Mouse (Mus musculus): ENCODE measurements around the gene Peli3. TPM values are rescaled to one million over a fixed set of nuclear protein-coding genes. Genes with fewer than 3 reads are reported as not detected.

Gene Peli3
- polyA plus RNA-seq, 1 experiment from 2014 or later = 1.4 TPM

GRCm38 (mm10) chr19:4899888-4900287, 43.0 kb downstream of the Peli3 start:
- Histone ChIP-seq H3K9me3 (no peaks in the 10 kb centered on the region), H3K36me3 (replicated peaks) (peaks cover 59% of the 10 kb centered on the region), H3K4me3 (no peak overlapping the region), H3K27me3 (ENCODE audit: poor library complexity, severe bottlenecking) (no peaks in the 10 kb centered on the region), H3K27ac (no peak overlapping the region), H3K4me1 (no peaks in the 10 kb centered on the region)
- no peak for DNase-seq (ENCODE audit: extremely low spot score, low spot score)
- WGBS = 84% methylated on average over 3 of the region's 3 CpGs

DNA sequence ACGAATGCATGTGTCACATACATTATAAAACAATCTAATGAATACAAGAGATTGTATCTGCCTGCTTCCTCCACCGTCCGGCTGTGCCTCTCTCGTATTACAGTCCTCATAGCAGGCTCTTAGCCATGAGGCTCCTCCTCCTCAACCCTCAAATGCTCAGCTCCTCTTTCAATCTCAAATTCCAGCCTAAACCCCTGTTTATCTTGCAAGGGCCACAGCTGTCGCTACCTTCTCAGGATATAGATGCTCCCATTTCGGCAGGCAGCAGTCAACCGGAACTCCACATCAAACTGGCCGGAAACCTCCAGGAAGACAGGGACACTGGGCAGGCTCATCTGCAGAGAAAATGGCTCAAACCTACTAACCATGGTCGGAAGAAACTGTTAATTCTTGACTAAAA, 44.0 kb downstream of the Peli3 start:
- H3K27ac ChIP-seq = no peak overlapping the region
- peaks cover 59% of the 10 kb centered on the region for H3K36me3 ChIP-seq (replicated peaks)
- H3K27me3 ChIP-seq (ENCODE audit: poor library complexity, severe bottlenecking) = no peaks in the 10 kb centered on the region
- H3K4me1 ChIP-seq = no peaks in the 10 kb centered on the region
- 85% methylated on average over 9 of the region's 9 CpGs for WGBS
- no peak overlapping the region for H3K4me3 ChIP-seq
- no peak for DNase-seq (ENCODE audit: extremely low spot score, low spot score)
- H3K9me3 ChIP-seq = no peaks in the 10 kb centered on the region

- Histone ChIP-seq H3K9me3 (no peaks in the 10 kb centered on the region), H3K27me3 (ENCODE audit: poor library complexity, severe bottlenecking) (no peaks in the 10 kb centered on the region), H3K4me1 (no peaks in the 10 kb centered on the region), H3K27ac (no peak overlapping the region; the same call in 1 of the 2 replicates), H3K4me3 (no peak overlapping the region), H3K36me3 (replicated peaks) (peaks cover 48% of the 10 kb centered on the region)
- WGBS = 62% methylated on average over 21 of the region's 21 CpGs
- no peak for DNase-seq (ENCODE audit: extremely low spot score, low spot score)
These were observed 46.0 kb downstream of the Peli3 start for GRCm38 (mm10) chr19:4896780-4897520.

GRCm38 (mm10) chr19:4891798-4892197, 51.1 kb downstream of the Peli3 start:
- Histone ChIP-seq H3K4me1 (no peaks in the 10 kb centered on the region), H3K36me3 (replicated peaks) (peaks cover 44% of the 10 kb centered on the region), H3K4me3 (no peak overlapping the region), H3K27ac (no peak overlapping the region), H3K9me3 (no peaks in the 10 kb centered on the region), H3K27me3 (ENCODE audit: poor library complexity, severe bottlenecking) (no peaks in the 10 kb centered on the region)
- DNase-seq (ENCODE audit: extremely low spot score, low spot score) = no peak
- WGBS = 77% methylated on average over 3 of the region's 3 CpGs

DNA sequence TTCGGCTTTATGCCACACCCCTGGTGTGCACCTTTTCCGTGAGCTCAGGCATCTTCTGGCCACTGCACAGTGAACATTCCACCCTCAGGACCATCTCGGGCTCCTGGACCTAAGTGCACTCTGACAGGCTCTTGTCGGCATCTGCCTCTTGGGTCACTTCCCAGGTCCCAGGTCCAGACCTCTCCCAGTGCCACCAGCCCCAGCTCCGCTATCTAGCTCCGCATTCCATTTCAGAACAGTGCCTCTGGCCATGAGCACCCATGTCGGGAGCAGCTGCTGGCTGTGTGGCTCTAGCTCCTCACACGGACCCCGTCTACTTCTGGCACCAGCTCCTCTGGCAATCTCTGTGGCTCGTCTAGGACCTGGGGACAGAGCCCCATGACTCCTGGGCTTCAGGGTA, 53.1 kb downstream of the Peli3 start:
- Histone ChIP-seq H3K9me3 (no peaks in the 10 kb centered on the region), H3K36me3 (replicated peaks) (peaks cover 39% of the 10 kb centered on the region), H3K4me1 (no peaks in the 10 kb centered on the region), H3K27me3 (ENCODE audit: poor library complexity, severe bottlenecking) (no peaks in the 10 kb centered on the region), H3K4me3 (no peak overlapping the region), H3K27ac (no peak overlapping the region)
- DNase-seq (ENCODE audit: extremely low spot score, low spot score) = no peak
- WGBS = 90% methylated on average over 10 of the region's 10 CpGs

- DNase-seq (ENCODE audit: extremely low spot score, low spot score) = no peak
These were observed 59.0 kb downstream of the Peli3 start for GRCm38 (mm10) chr19:4883961-4884360.

More at GRCm38 (mm10) chr19:4883961-4884360, 59.0 kb downstream of the Peli3 start:
- H3K27ac ChIP-seq = no peak overlapping the region
- WGBS = 88% methylated on average over 4 of the region's 4 CpGs
- peaks cover 5% of the 10 kb centered on the region; the same call in 1 of the 2 replicates for H3K36me3 ChIP-seq (replicated peaks)
- no peaks in the 10 kb centered on the region for H3K27me3 ChIP-seq (ENCODE audit: poor library complexity, severe bottlenecking)
- peaks cover 14% of the 10 kb centered on the region for H3K4me1 ChIP-seq
- no peaks in the 10 kb centered on the region for H3K9me3 ChIP-seq
- no peak overlapping the region for H3K4me3 ChIP-seq

Other genes with a start within 250 kb of the Peli3 start
- gene Gm960, start 244.5 kb downstream of the Peli3 start, polyA plus RNA-seq (2016; fragmentation: Nextera tagmentation; extraction: Ambion mirVana) = 2.2 and 3.0 TPM in 2 replicates
- gene Sptbn2, start 232.0 kb downstream of the Peli3 start, polyA plus RNA-seq (2016; fragmentation: Nextera tagmentation; extraction: Ambion mirVana) = 6.6 and 8.3 TPM in 2 replicates
- gene Rbm4b, start 186.6 kb downstream of the Peli3 start, polyA plus RNA-seq (2016; fragmentation: Nextera tagmentation; extraction: Ambion mirVana) = 104 and 106 TPM in 2 replicates
- 94.2 and 96.7 TPM in 2 replicates for gene Rbm4, start 149.2 kb downstream of the Peli3 start, polyA plus RNA-seq (2016; fragmentation: Nextera tagmentation; extraction: Ambion mirVana)
- 34.4 and 35.7 TPM in 2 replicates for gene Gm21992, start 131.5 kb downstream of the Peli3 start, polyA plus RNA-seq (2016; fragmentation: Nextera tagmentation; extraction: Ambion mirVana)
- 137 and 140 TPM in 2 replicates for gene Rbm14, start 131.5 kb downstream of the Peli3 start, polyA plus RNA-seq (2016; fragmentation: Nextera tagmentation; extraction: Ambion mirVana)
- 40.5 and 47.2 TPM in 2 replicates for gene Ccs, start 103.8 kb downstream of the Peli3 start, polyA plus RNA-seq (2016; fragmentation: Nextera tagmentation; extraction: Ambion mirVana)
- gene Ccdc87, start 103.8 kb downstream of the Peli3 start, polyA plus RNA-seq (2016; fragmentation: Nextera tagmentation; extraction: Ambion mirVana) = 0.18 TPM in 1 of 2 replicates, not detected in the other
- gene Ctsf, start 88.0 kb downstream of the Peli3 start, polyA plus RNA-seq (2016; fragmentation: Nextera tagmentation; extraction: Ambion mirVana) = 21.4 and 25.5 TPM in 2 replicates
- 2.0 and 2.2 TPM in 2 replicates for gene Actn3, start 65.2 kb downstream of the Peli3 start, polyA plus RNA-seq (2016; fragmentation: Nextera tagmentation; extraction: Ambion mirVana)
- 11.5 and 13.2 TPM in 2 replicates for gene Zdhhc24, start 64.5 kb downstream of the Peli3 start, polyA plus RNA-seq (2016; fragmentation: Nextera tagmentation; extraction: Ambion mirVana)
- 8.7 and 9.8 TPM in 2 replicates for gene Bbs1, start 36.5 kb downstream of the Peli3 start, polyA plus RNA-seq (2016; fragmentation: Nextera tagmentation; extraction: Ambion mirVana)
- gene Dpp3, start 14.8 kb downstream of the Peli3 start, polyA plus RNA-seq (2016; fragmentation: Nextera tagmentation; extraction: Ambion mirVana) = 193 and 199 TPM in 2 replicates
- gene Mrpl11, start 19.0 kb upstream of the Peli3 start, polyA plus RNA-seq (2016; fragmentation: Nextera tagmentation; extraction: Ambion mirVana) = 153 and 161 TPM in 2 replicates
- gene Npas4, start 47.2 kb upstream of the Peli3 start, polyA plus RNA-seq (2016; fragmentation: Nextera tagmentation; extraction: Ambion mirVana) = not detected in 2 replicates
- gene Slc29a2, start 80.7 kb upstream of the Peli3 start, polyA plus RNA-seq (2016; fragmentation: Nextera tagmentation; extraction: Ambion mirVana) = 9.3 and 10.1 TPM in 2 replicates
- gene B4gat1, start 95.7 kb upstream of the Peli3 start, polyA plus RNA-seq (2016; fragmentation: Nextera tagmentation; extraction: Ambion mirVana) = 36.2 and 38.4 TPM in 2 replicates
- 2.8 and 3.6 TPM in 2 replicates for gene AC124502.3, start 95.8 kb upstream of the Peli3 start, polyA plus RNA-seq (2016; fragmentation: Nextera tagmentation; extraction: Ambion mirVana)
- gene Brms1, start 98.2 kb upstream of the Peli3 start, polyA plus RNA-seq (2016; fragmentation: Nextera tagmentation; extraction: Ambion mirVana) = 83.0 and 84.2 TPM in 2 replicates
- gene Rin1, start 107.4 kb upstream of the Peli3 start, polyA plus RNA-seq (2016; fragmentation: Nextera tagmentation; extraction: Ambion mirVana) = 2.7 and 3.7 TPM in 2 replicates
- gene Cd248, start 125.0 kb upstream of the Peli3 start, polyA plus RNA-seq (2016; fragmentation: Nextera tagmentation; extraction: Ambion mirVana) = 15.9 and 17.6 TPM in 2 replicates
- gene Tmem151a, start 142.4 kb upstream of the Peli3 start, polyA plus RNA-seq (2016; fragmentation: Nextera tagmentation; extraction: Ambion mirVana) = 0.47 and 1.7 TPM in 2 replicates
- 67.1 and 74.2 TPM in 2 replicates for gene Yif1a, start 145.4 kb upstream of the Peli3 start, polyA plus RNA-seq (2016; fragmentation: Nextera tagmentation; extraction: Ambion mirVana)
- 33.2 and 34.2 TPM in 2 replicates for gene Cnih2, start 155.4 kb upstream of the Peli3 start, polyA plus RNA-seq (2016; fragmentation: Nextera tagmentation; extraction: Ambion mirVana)
- 253 and 255 TPM in 2 replicates for gene Rab1b, start 163.9 kb upstream of the Peli3 start, polyA plus RNA-seq (2016; fragmentation: Nextera tagmentation; extraction: Ambion mirVana)
- 26.4 and 27.5 TPM in 2 replicates for gene Klc2, start 175.4 kb upstream of the Peli3 start, polyA plus RNA-seq (2016; fragmentation: Nextera tagmentation; extraction: Ambion mirVana)

Data from forebrain, embryonic 10.5 days (tissue).